Mouse (Mus musculus): Measurements from ENCODE around the gene Msi2. TPM values are rescaled to one million over a fixed set of nuclear protein-coding genes. Genes with fewer than 3 reads are reported as not detected.

Msi2 gene
- total RNA-seq, 2 experiments from 2014 or later: 110 to 113 TPM

DNA sequence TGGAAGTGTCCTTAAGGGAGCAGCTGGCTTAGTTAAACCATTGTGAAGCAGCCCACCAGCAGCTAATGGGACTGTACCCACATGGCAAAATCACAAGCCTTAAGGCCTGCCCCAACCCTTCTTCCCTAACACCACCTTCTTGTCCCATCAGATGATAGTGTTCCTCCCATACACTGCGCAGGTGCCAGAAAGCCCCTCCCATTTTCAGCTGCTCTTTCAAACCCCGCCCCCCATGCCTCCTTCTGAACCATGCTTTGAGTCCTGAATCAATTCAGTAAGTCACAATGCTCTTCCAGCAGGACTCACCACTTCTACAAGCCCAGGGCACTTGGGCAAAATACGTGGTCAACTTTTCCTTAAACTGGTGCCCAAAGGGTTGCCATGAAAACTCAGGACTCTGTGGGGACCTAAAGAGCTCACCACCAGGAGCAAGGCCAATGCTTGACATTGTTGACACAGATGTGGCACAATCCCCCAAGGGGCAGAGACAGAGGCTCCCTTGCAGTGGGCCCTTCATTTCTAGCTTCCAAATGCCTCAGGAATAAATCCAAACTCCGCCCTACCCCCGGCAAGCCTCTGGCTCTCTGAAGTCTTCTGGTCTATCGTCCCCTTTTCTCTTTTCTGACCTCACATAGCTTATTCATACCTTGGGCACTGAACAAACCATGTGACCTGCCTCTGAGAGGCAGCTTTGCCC lies 169.3 kb downstream of the Msi2 start:
- no peak for DNase-seq (ENCODE audit: low spot score in 2 of 2)

DNA sequence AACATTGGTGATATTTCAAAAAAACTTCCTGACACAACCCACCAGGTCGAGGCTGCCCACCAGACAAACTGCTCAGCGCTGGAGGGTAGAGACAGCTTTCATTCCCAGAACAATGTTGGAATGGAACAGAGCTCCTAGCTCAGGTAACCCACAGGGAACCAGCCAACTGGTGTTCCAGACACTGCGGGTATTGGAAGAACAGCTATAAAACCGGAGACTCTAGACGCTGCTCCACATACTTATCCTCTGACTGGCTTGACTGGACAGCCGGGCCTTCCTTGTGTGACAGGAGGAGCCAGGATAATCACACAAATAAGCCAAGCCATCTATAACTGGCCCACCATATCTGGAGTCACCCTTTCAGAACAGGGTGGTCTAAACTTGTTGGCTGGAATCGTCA lies 169.9 kb downstream of the Msi2 start:
- DNase-seq (ENCODE audit: low spot score in 2 of 2): no peak

DNA sequence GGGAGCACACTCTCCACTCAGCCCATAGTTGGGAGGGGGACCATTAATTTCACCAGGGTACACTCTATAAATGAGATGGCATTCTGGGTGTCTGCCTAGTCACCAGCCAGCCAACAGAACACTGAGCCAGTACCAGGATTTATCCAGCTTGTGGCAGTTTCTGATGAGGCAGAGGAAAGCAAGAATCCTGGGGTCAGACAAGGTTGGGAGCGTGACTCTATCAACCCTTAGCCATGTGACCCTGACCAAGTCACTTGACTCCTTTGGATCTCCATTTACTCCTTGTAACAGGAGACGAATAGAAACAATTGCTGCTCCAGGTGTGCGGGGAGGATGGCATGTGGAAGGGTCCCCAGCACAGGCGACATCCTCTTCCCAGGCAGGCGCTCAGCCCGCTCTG lies 174.5 kb downstream of the Msi2 start:
- no peak for DNase-seq (ENCODE audit: low spot score in 2 of 2)

DNA sequence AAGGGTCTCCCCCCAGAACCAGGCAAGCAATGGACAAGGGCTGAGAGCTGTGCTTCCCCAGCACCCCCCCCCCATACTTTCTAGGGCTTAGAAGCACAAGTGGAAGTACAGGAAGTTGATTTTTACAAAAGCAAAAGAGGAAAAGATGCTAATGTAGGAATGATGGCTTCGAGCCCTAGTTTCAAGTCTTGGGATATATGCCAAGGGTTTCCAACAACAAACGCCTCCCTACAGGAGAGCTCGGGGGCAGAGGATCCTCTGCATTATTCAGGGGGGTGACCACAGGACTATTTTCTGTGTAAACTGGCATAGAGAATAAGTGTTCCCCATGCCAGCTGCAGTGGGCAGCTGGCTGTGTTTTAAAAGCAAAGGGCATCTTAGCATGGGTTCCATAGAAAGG lies 175.5 kb downstream of the Msi2 start:
- no peak for DNase-seq (ENCODE audit: low spot score in 2 of 2)

DNA sequence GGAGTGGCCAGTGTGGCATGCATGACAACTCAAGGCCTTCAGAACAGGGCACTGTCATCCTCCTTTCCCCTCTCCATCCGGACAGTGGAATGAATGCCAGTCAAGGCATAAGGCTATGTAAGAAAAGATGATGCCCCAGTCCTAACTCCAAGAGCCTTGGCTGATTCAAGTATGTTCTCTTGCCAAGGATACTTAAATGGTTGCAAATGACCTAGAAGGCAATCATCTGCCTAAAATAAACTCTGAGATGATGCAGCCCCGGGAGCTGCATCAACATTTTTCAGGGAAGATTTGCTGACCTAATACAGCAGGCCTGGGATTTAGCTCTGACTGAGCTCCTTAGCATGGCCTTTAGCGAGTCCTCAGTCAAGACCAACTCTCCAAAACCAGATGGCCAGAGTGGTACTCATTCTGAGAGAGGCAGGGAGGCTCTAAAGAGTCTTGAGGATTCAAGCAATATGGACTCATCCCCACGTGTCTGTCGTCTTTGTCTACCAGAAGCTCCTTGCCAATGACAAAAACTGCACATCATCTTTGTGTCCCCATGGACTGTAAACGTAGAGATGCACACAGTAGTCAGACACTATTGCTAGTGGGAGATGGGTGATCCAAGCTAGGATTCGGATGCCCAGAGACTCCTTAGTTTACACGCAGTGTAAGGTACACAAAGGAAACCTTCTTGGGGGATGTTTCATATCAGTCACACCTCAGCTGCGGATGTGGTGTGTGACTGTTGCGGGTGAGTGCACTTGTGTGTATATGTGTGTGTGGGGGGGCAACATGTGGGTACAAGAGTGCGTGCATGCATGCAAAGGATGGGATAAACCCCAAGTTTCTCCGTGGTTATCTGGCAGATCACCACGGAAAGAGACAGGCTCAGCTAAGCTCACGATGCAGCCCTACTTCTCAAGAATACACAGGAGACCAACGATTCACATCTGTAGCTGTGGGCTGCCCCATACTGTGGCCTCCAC lies 176.4 kb downstream of the Msi2 start:
- no peak for DNase-seq (ENCODE audit: low spot score in 2 of 2)

DNA sequence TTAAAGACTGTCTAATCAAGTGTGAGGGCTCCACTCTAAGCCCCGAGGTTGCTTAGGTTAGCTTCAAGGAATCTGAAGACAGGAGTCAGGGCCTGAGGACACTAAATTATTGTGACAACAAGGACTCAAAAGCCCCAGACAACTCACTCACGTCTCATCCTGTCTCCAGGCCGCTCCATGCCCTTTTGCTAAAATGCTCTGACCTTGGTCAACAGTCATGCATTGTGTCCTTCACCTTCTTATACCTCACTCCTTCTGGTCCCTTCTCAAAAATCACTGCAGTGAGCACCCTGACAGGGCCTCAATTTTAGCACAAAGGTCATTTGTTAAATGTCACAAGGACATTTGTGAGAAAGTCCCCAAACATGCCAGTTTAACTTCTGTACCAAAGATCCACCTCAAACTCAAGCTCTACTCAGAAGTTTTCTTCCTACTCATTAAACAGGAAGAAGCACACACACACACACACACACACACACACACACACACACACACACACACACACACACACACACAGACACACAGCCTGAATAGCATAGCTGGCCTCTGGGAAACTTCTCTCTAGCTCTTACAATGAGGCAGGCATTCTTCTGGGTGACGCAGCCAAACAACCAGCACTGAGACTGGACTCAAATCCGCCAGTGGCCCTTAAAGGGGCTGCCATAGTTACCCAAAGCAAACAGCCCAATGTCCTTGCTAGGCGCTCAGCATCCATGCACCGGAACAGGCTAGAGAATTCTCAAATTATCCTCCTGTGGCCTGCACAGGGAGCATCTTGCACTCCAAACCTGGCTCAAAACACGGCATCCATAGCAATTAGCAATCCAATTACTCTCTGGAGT lies 178.5 kb downstream of the Msi2 start:
- DNase-seq (ENCODE audit: low spot score in 2 of 2): no peak

DNA sequence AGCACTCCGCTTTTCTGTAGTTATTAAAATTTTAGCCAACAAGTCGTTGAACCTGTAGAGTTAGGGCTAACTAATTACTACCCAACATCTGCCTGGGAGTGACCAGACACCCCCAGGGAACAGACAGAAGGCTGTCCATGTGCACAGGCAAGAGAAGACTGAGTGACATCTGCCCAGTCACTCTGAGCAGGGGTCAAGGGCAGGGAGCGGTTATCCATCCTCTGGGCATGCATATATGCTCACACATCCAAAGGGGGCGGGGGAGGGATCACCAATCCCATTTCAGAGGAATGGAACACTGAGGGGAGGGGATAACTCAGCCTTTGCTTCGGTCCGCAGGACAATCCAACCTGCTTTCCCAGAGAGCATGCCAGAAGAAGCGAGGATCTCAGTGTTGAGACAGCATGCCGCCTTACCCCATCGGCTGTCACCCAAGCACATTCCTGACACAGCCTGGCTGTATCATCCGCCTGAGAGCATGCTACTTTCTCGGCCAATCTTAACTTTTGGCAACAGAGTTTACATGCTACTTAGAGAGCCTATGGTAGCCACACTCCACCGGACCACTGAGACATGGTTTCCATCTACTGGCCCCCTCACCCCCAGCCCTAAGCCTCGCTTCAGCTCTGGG lies 179.5 kb downstream of the Msi2 start:
- DNase-seq (ENCODE audit: low spot score in 2 of 2): no peak

DNA sequence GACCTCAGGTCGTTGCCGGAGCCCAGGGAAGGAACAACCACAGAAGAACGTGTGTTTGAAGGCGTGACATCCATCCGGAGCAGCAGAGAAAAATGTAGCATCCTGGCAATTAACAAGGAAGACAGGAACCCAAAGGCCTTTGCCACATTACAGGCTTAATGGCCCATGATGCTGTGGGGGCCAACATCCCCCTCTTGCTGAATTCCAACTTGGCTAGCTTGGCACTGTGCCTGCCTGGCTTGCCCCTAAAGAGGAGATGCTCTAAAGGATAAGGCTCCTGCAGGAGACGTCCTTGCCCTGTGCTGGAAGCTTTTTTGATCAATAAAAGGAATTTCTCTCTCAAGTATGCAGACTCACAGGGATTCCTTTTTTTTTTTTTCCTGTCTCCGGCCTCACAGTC lies 181.0 kb downstream of the Msi2 start:
- DNase-seq (ENCODE audit: low spot score in 2 of 2): no peak

DNA sequence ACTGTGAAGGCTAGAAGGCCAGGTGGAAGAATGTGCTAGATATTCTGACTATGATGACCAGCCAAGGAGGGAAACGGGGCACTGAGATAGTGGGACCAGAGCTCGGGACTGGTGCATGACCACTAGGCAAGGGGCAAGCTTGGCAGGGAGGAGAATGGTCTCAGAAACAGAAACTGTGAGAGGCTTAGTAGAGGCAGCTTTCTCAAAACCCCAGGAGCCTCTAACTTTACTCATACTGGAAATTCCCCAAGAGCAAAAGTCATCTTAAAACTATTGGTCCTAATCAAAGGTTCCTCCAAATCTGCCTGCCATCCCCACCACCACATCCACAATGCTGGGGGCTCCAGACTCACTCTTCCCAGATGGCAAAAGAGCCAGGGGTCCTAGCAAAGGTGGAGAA lies 181.5 kb downstream of the Msi2 start:
- no peak for DNase-seq (ENCODE audit: low spot score in 2 of 2)

DNA sequence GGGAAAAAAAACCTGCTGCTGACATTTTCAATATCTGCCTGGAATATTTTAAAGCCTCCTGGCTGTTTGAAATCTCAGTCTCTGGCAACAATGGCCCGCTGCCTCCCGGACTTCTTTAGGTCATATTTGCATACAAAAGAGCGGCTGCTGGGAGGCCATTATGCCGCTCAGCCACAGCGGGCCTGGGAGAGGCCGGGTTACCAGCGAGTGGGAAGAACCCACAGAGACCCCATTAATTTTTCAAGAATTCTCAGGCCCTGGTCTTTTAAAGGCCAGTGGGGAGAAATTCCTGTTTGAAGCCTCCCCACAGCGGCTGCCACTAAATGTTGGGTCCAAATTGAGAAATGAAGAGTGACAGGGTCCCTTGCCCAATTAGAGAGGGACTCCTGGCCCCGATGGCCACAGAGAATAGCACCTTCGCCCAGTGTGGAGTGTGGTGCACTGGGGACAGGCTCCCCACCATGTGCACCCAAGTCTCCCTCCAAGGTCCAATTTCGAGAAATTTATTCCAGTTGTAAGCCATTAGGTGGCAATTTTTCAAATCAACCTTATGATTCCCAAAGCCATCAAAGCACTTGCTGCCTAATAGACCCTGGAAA lies 183.9 kb downstream of the Msi2 start:
- DNase-seq (ENCODE audit: low spot score in 2 of 2): no peak

DNA sequence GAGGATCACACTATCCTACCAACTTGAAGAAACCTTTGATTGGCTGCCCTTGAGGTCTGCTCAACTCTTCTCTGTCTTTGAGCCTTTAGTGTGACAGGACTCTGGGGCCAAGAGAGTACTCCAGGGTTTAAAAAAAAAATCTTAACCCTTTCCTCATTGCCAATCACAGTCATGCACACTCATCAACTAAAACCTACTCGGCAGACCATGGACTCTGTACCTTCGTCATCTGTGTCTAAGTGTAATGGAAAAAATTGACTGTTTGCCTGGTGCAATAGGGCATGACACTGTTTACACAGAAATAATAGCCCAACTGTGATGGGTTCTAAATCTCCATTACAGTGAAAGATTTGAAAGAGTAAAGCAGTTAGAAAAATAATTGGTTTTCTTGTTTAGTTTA lies 186.3 kb downstream of the Msi2 start:
- DNase-seq (ENCODE audit: low spot score in 2 of 2): no peak

DNA sequence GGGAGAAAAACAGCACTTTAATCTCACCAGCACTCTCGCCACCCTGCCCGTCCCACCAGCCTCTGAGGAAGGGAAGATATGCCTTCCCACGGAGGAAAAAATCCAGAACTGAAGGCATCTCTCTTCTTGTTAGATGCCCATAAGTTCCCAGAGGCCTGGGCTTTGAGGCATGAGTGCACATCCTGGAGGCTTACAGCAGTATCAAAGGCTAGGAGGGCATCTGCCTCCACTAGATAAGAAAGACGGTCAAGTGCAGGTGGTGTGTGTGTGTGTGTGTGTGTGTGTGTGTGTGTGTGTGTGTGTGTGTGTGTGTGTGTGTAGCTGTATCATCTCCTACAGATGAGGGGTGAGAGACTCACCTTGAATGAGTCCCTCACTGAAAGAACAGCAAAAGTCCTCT lies 188.3 kb downstream of the Msi2 start:
- DNase-seq (ENCODE audit: low spot score in 2 of 2): no peak

DNA sequence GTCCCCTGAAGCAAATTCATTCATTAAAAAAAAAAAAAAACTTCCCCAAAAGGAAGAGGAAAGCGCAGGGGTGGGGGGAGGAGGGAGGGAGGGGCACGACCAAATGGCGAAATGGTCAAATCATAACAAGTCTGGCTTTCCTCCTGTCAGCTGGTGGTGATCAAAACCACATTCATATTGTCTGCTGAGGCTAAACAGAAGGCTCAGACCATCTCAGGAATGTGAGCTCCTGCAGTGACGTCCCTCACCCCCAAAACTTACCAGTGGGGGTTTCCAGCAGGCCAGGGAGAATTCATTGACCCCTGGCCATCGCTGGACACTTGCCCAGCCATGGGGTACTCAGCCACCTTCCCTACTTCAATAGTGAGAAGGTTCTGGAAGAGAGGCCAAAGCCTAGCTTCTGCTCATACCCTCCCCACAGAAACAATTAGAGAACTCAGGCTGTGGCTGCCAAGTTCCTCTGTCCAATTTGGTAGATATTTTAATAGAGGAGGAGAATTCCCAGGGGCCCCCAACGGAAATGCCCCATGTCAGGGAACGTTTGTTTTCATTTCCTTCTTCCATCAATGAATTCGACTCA lies 189.7 kb downstream of the Msi2 start:
- no peak for DNase-seq (ENCODE audit: low spot score in 2 of 2)

DNA sequence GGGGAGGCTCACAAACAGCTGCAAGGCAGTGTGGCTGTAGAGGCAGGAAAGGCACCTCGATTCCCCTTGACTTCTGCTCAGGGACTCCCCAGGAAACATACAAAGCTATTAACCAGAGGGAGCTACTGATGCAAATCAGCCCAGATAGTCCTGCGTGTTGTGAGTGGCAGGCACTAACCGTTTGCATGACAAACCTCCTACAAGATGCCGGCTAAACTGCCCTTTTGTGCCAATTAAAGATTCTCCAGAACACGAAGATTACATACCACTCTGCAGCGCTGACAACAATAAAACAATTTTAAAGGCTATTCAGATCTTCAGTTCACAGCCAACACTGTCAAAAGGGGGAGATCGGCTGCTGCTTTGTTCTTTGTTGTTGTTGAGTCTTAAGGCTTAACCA lies 191.6 kb downstream of the Msi2 start:
- no peak for DNase-seq (ENCODE audit: low spot score in 2 of 2)

DNA sequence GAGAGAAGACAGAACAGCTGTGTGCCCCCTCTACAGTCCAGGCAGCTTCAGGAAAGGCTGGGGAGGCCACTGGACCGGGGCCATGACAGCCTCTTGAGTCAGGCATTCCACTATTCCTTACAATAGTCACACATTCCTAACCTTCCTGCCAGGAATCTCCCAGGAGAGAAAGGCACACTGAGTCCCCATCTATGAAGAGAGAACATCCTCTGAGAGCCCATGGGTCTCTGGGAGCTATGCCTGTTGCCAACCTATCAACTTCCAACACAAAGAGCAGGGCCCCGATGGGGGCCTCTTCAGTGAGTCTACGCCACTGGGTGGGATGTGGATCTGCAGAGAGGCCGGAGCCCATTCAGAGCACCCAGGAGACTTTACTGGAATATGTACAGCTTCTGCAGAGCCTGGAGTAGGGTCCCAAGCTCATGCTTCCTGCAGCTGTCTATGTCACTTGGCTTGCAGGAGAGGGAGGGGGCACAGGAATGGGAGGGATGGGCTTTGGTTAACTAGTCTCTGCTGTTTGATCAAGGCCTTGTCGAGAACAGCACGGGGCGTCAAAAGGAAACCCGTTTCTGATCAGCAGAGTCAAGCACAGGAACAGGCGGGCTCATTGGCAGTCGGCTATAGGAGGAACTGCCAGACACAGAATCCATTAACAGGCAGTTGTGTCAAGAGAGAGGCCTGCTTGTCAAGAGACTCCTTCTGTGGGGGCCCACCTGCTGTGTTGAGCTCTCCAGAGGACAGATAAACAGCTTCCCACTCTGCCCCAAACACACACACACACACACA lies 193.3 kb downstream of the Msi2 start:
- no peak for DNase-seq (ENCODE audit: low spot score in 2 of 2)

DNA sequence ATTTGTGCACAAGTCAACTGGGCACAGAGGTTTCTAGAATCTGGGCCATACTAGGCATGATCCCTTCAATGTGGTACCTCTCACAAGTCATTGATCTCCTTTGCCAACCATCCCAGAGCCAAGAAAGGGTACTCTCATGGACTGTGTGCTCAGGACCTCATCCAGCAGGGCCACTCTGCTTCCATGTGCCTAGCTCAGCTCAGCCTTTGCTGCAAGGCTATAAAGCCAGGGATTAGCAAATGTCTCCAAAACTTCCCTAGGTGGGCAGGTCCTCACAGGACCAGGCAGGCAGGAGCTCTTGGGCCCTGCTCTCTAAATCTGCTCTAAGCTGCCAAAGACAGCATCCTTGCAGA lies 193.9 kb downstream of the Msi2 start:
- DNase-seq (ENCODE audit: low spot score in 2 of 2): no peak

DNA sequence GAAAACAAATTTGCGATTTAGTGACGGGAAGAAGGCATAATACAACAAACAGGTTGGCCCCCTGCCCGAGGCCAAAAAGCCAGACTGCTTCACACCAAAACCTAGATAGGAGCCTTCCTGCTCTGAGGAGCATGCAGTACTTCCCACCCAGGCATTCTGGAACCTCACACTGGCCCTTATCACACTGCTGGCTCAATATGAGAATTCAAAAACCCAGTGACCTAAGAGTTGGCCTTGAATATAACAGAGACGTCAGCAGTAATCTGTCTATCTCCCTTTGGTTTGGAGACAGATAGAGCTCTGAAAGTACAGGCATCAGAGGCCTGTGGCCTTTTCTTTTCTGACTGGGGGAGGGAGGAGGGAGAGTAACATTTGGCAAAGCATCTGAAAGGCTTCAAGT lies 194.4 kb downstream of the Msi2 start:
- no peak for DNase-seq (ENCODE audit: low spot score in 2 of 2)

DNA sequence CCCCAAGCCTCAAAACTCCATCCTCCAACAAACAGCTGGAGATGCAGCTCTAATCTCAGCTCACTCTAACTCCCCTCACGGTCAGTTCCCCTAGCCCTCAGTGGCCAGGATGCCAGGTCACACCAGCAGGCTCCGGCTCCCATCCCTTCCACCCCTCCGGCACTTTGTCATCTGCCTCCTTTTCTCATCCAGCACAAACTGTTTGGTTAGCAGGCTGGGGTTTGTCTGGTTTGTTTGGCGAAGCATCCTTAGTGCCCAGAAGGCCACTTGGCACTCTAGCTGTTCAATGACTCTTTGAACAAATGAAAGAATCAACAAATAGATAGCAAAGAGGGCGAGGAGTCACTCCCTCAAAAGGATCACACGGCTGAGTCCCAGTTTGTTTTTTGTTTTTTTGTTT lies 194.8 kb downstream of the Msi2 start:
- DNase-seq (ENCODE audit: low spot score in 2 of 2): no peak

DNA sequence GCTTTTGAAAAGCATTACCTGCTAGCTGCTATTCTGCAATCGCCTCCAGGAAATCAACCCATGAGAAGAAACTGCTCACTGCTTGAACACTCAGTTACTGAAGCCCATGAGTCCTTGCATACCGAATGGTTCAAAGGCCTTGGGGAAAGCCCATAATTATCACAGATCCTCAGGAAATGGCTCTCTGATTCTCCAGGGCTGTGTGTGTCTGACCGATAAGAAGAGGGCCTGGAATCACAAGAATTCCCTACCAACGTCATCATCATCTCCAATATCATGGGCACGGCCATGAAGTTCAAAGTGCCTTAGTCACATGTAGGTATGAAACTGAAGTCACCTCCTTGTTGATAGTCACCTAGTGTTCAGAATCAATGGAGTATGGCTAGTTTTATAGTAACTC lies 196.2 kb downstream of the Msi2 start:
- no peak for DNase-seq (ENCODE audit: low spot score in 2 of 2)

Measured in layer of hippocampus, adult 18-20 months (tissue).